Mouse (Mus musculus) brain, adult 2 months (tissue): ENCODE results near the gene Bpifb9a.
"Not testable (repeated sequence)": the region's sequence is repeated elsewhere in the genome, so short reads cannot be mapped to it uniquely, and the experiment has no call there.

Source experiments
- DNase-seq: peaks from one replicate; pipeline ENCODE4 v3.0.0; 2011; ENCODE audit warnings: low read depth, low spot score

Bpifb9a gene

DNA sequence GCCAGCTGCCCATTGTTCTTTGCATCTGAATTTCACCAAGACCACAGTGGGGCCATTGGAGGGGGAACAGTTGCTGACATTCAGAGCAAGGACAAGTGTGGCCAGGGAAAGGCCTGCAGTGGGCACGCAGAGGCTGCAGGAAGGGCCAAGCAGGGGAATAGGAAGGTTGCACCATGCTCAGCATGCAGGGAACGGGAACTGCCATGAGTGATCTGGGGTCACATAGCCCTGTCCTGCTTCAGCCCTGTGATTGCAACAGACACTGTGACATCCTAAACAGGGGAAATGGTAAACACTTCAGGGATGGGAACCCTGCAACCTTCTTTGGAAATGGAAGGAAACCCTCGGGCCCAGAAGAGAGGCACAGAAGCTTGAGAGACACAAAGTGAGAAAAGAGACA is 47.0 kb downstream of the Bpifb9a start:
- DNase-seq, result not testable (repeated sequence)

- not testable (repeated sequence) for DNase-seq
Observed at GRCm38 (mm10) chr2:154306927-154307326, 49.3 kb downstream of the Bpifb9a start, which contains the start of gene Bpifb9b. TSS of gene Bpifb9b (plus strand) at chr2:154307227.

DNA sequence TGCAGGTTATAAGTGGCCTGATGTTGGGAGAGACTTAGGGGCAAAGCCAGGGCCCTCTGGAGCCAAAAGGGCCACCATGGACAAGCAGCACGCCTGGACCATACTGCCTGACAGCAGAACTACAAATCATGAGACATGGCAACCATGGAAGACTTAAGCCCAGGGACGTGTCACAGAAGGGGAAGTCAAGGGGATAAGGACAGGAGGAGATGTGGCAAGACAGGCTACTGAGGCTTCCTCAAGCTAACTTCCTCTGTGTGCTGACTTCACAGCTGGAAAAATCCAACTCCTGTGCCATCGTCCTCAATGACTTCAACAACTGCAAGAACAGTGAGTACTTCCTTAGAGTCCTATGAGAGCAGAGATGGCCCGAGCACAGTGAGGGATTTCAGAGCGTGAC is 56.1 kb downstream of the Bpifb9a start:
- DNase-seq, result not testable (repeated sequence)
